Mouse (Mus musculus) gastrocnemius, postnatal 25 days (tissue): ENCODE data around the gene Mto1. TPM values are rescaled to one million over a fixed set of nuclear protein-coding genes. Genes with fewer than 3 reads are reported as not detected.
"Not testable (repeated sequence)": the region's sequence is repeated elsewhere in the genome, so short reads cannot be mapped to it uniquely, and the experiment has no call there.

Experiments used
- DNase-seq: peaks from one replicate; pipeline ENCODE4 v3.0.0; 2022
- microRNA-seq, 2 experiments: library from miRNA; unstranded; fragments of <30 nt; microRNA quantifications; one replicate each; pipeline ENCODE4 v1.2.0; 2021; ENCODE audit warnings: borderline replicate concordance in 2 of 2
- total RNA-seq, 2 experiments: library from RNA; stranded (reverse); gene quantifications; 1 replicate in 1 of 2; 2 replicates in 1 of 2; pipeline ENCODE4 v1.2.3; 2021

The Mto1 gene
- total RNA-seq, 2 experiments from 2014 or later = 17.3 to 18.3 TPM

- no peak for DNase-seq
Observed at GRCm38 (mm10) chr9:78506002-78506721, 58.2 kb downstream of the Mto1 start.

GRCm38 (mm10) chr9:78506722-78507077, 58.7 kb downstream of the Mto1 start:
- no peak for DNase-seq

GRCm38 (mm10) chr9:78508106-78508786, 60.2 kb downstream of the Mto1 start:
- no peak for DNase-seq

GRCm38 (mm10) chr9:78511705-78512104, 63.7 kb downstream of the Mto1 start:
- DNase-seq = no peak

GRCm38 (mm10) chr9:78513776-78514500, 65.9 kb downstream of the Mto1 start:
- DNase-seq = peak; percentile 64

- DNase-seq = no peak
Observed at GRCm38 (mm10) chr9:78514681-78515080, 66.7 kb downstream of the Mto1 start.

GRCm38 (mm10) chr9:78516125-78516524, 68.1 kb downstream of the Mto1 start:
- no peak for DNase-seq

GRCm38 (mm10) chr9:78517237-78517636, 69.2 kb downstream of the Mto1 start:
- DNase-seq = not testable (repeated sequence)

GRCm38 (mm10) chr9:78520127-78520779, 72.2 kb downstream of the Mto1 start:
- no peak for DNase-seq

GRCm38 (mm10) chr9:78520780-78521601, 73.0 kb downstream of the Mto1 start:
- DNase-seq = no peak

GRCm38 (mm10) chr9:78521689-78522088, 73.7 kb downstream of the Mto1 start:
- no peak for DNase-seq

Small RNA genes within 50 kb of the gene (microRNA-seq; reads per million reads assigned to microRNA genes)
- 0 reads per million in 2 experiments for gene Gm26377

Other genes with a start within 250 kb of the Mto1 start
- gene Gsta1, start 217.6 kb upstream of the Mto1 start, total RNA-seq = not detected
- not detected for gene Gm3776, start 191.1 kb upstream of the Mto1 start, total RNA-seq
- not detected for gene Gm10639, start 158.3 kb upstream of the Mto1 start, total RNA-seq
- gene Omt2a, start 133.4 kb upstream of the Mto1 start, total RNA-seq = not detected
- gene Omt2b, start 120.6 kb upstream of the Mto1 start, total RNA-seq = not detected
- not detected for gene Gsta2, start 92.4 kb upstream of the Mto1 start, total RNA-seq
- not detected for gene Dppa5a, start 80.0 kb upstream of the Mto1 start, total RNA-seq
- gene Ooep, start 69.5 kb upstream of the Mto1 start, total RNA-seq = under 1 TPM in 1 of 2 experiments, not detected in 1; 0.13 TPM
- not detected for gene Ddx43, start 52.4 kb upstream of the Mto1 start, total RNA-seq
- under 1 TPM; 0.19 to 0.20 TPM for gene Cgas, start 5.0 kb upstream of the Mto1 start, total RNA-seq
- gene Gm17324, start 578 bp downstream of the Mto1 start, total RNA-seq = not detected
- 100 to 1,000 TPM; 488 to 752 TPM for gene Eef1a1, start 40.9 kb downstream of the Mto1 start, total RNA-seq
- 1 to 10 TPM; 2.8 to 3.3 TPM for gene Slc17a5, start 139.8 kb downstream of the Mto1 start, total RNA-seq
- 1 to 10 TPM in 1 of 2 experiments, under 1 TPM in 1; 0.59 to 1.5 TPM for gene Cd109, start 167.3 kb downstream of the Mto1 start, total RNA-seq